Mouse (Mus musculus) layer of hippocampus, postnatal 14 days (tissue): Measurements from ENCODE around the gene Nit2. TPM values are rescaled to one million over a fixed set of nuclear protein-coding genes. Genes with fewer than 3 reads are reported as not detected.

Experiments
- total RNA-seq, 2 experiments: library from RNA; stranded (reverse); gene quantifications; 2 replicates each; pipeline ENCODE4 v1.2.3; 2021

Nit2 gene
- total RNA-seq, 2 experiments from 2014 or later = 19.1 to 21.2 TPM

Other genes with a start within 250 kb of the Nit2 start
- gene Lnp1, start 239.3 kb downstream of the Nit2 start, total RNA-seq = 1 to 10 TPM in 1 of 2 experiments, under 1 TPM in 1; 0.62 to 1.8 TPM
- not detected for gene Tmem45a2, start 96.0 kb downstream of the Nit2 start, total RNA-seq
- gene Tomm70a, start 45.6 kb downstream of the Nit2 start, total RNA-seq = 100 to 1,000 TPM; 104 to 110 TPM
- 10 to 100 TPM; 40.1 to 40.9 TPM for gene Tbc1d23, start 64.2 kb upstream of the Nit2 start, total RNA-seq
- gene Tmem30c, start 125.5 kb upstream of the Nit2 start, total RNA-seq = under 1 TPM; 0.30 to 0.31 TPM
- 1 to 10 TPM; 3.5 to 5.1 TPM for gene Filip1l, start 185.8 kb upstream of the Nit2 start, total RNA-seq